Mouse (Mus musculus): ENCODE results near the gene Olfr132.
"Not testable (repeated sequence)": the region's sequence is repeated elsewhere in the genome, so short reads cannot be mapped to it uniquely, and the experiment has no call there.

The Olfr132 gene

GRCm38 (mm10) chr17:38134426-38134825, at the start of gene Olfr132:
Gene Olfr132, minus strand, starts transcription at chr17:38134526.
- DNase-seq = no peak

- no peak for DNase-seq
These were observed 36.8 kb upstream of the Olfr132 start, which contains the start of gene Olfr134 for GRCm38 (mm10) chr17:38171088-38171487. Gene Olfr134, plus strand, starts transcription at chr17:38171388.

- no peak for DNase-seq
These were observed 10.7 kb upstream of the Olfr132 start, which contains the start of gene Olfr133 for GRCm38 (mm10) chr17:38144981-38145380. Gene Olfr133, plus strand, starts transcription at chr17:38145281.

GRCm38 (mm10) chr17:38125371-38125770, 9.0 kb downstream of the Olfr132 start:
- DNase-seq = not testable (repeated sequence)

DNA sequence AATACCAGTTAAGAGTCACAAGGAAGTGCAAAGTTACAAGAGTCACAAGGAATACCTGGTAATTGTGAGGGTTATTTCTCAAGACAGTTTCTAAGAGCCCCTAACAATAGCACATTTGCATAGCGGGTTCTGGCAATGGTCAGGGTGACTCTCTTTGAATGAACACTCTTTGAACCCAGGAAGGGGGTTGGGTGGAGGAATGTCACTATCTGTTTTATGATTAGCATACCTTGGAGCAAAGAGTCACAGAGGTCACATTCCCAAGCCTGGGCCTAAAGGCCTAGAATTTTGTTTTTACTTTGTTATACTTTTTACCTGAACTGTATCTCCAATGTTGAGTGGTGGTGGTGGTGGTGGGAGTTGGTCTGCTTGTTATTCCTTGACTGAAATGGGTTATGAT, 10.1 kb downstream of the Olfr132 start:
- not testable (repeated sequence) for DNase-seq

DNA sequence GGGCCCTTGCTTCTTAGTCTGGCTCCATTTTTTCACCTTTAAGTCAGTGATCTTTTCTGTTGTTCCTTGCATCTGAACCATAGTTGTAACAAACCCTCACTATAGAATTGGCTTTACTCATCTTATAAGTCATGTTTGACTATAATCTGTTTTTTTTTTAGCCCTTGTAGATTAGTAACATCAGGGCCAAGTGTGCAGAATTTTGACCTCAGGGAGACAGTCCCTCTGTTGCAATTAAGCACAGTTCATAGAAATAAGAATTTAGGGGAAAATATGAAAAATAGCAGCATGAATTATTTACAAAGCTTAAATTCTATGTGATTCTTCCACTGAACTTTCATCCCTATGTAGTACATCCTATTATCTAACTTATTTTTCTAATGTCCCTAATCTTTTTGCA, 45.7 kb downstream of the Olfr132 start, which contains the start of gene Olfr131:
TSS of gene Olfr131 (minus strand) at position 101 of the 400 bp plus-strand sequence.
- DNase-seq = no peak

DNA sequence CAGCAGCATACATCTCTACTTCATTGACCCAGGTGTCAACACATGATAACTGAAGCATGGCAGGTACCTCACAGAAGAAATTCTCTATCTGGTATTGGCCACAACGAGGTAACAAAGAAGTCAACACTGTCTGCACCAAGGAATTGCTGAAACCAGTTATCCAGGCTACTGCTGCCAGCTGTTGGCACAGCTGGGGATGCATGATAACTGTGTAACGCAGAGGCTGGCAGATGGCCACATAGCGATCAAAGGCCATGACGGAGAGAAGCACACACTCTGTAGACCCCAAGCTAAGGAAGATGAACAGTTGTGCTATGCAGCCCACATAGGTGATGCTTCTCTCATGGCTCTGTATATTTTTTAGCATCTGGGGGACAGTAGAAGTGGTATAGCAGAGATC, 52.0 kb downstream of the Olfr132 start:
- no peak for DNase-seq

Measured in lung, postnatal 36 days (tissue).